Mouse (Mus musculus): ENCODE results near the gene Adh1. TPM values are rescaled to one million over a fixed set of nuclear protein-coding genes. Genes with fewer than 3 reads are reported as not detected.
A peak's percentile ranks its signal among the peaks of the same experiment; 100 is the strongest.

Gene Adh1
- 0.62 and 2.2 TPM in 2 replicates for polyA plus RNA-seq (2014; fragmentation: Nextera tagmentation; extraction: Ambion mirVana)

DNA sequence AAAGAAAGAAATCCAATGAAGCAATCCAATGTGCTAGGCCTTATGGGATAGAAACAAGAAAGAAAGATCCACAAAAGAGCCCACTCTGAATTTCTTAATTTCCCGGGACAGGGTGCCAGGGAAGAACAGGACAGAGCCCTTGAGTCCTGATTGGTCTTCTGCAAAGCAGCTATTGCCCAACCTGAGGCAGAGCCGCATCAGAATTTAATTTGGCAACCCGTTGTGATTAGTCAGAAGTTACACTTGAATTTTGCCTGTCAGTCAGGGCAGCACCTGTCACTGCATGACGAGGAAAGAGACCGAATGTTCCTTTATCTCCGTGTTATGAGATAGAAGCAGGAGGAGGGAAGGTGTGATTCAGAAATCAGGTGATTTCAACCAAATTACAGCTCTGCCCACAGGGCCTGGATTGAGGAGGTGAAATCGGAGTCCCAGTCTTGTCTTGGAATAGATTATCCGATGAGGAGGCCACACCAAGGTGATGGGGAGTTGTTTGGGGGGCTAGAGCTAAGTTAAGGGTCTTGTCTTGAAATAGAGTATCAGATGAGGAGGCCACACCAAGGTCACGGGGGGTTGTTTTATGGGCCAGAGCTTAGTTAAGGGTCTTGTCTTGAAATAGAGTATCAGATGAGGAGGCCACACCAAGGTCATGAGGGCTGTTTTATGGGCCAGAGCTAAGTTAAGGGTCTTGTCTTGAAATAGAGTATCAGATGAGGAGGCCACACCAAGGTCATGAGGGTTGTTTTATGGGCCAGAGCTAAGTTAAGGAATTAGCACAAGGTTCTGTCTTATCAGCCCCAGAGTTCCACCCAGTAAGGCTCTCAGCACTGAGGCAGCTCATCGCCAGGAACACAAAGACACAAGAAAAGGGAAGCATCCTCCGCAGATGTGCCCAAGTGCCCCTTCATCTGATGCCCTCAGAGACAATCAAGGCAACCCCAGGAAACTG is at the start of gene Adh1:
Adh1 (plus strand) TSS at position 271 of the 949 bp plus-strand sequence.
- H3K9ac ChIP-seq (replicated peaks; ENCODE audit: low read depth, low read length), result no peak within 1 kb of the TSS
- no peak within 1 kb of the TSS for H3K27ac ChIP-seq (ENCODE audit: low read depth, low read length)
- H3K4me2 ChIP-seq (ENCODE audit: low read depth, low read length), result no peak within 1 kb of the TSS
- no peaks in the 10 kb centered on the region for H3K4me1 ChIP-seq (ENCODE audit: control insufficient read depth, insufficient read depth, low read length)
- no peak for ATAC-seq (ENCODE audit: low read depth)
- WGBS, result 92% methylated on average over 11 of the region's 11 CpGs
- H3K27me3 ChIP-seq (ENCODE audit: control insufficient read depth, insufficient read depth, low read length), result no peaks in the 10 kb centered on the region
- H3K9me3 ChIP-seq (ENCODE audit: control insufficient read depth, low read length), result no peaks in the 10 kb centered on the region
- no peaks in the 10 kb centered on the region for H3K36me3 ChIP-seq (ENCODE audit: control insufficient read depth, insufficient read depth, low read length)
- no peak within 1 kb of the TSS for H3K4me3 ChIP-seq (ENCODE audit: low read depth, low read length)

- Histone ChIP-seq H3K4me1 (ENCODE audit: control insufficient read depth, insufficient read depth, low read length) (no peaks in the 10 kb centered on the region), H3K9me3 (ENCODE audit: control insufficient read depth, low read length) (no peaks in the 10 kb centered on the region), H3K4me2 (ENCODE audit: low read depth, low read length) (no peak overlapping the region), H3K36me3 (ENCODE audit: control insufficient read depth, insufficient read depth, low read length) (no peaks in the 10 kb centered on the region), H3K9ac (replicated peaks; ENCODE audit: low read depth, low read length) (no peak overlapping the region), H3K27ac (ENCODE audit: low read depth, low read length) (no peak overlapping the region), H3K4me3 (ENCODE audit: low read depth, low read length) (no peak overlapping the region), H3K27me3 (ENCODE audit: control insufficient read depth, insufficient read depth, low read length) (no peaks in the 10 kb centered on the region)
- no peak for ATAC-seq (ENCODE audit: low read depth)
- WGBS, result 93% methylated on average over 4 of the region's 4 CpGs
Measured at GRCm38 (mm10) chr3:138212431-138212951, 48.3 kb upstream of the Adh1 start.

DNA sequence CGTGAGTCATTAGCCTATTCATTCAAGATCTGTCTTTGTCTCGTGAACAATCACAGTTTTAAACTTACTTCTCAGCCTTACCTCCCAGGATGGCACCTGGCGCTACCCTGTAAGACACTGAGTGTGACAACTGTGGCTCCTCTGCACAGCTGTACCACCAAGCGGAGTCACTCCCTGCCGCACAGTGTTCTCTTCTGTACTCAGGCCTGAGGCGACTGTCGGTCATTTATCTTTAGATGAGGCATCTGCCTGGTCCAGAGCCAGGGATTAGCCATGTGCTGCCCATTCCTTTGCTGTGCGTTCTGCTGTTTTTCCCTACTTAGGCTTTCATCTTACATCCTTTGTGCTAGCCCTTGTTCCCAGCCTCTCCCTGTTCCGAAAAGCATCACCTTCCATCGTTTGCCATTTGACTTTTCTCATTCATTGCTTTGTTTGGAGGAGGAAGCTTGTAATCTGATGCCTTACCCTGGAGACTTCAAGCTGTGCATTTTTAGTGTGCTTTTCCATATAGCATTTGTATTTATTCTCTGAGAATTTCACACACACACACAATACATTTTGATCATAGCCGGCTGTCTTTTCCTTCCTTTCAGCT is 45.3 kb upstream of the Adh1 start:
- H3K4me1 ChIP-seq (ENCODE audit: control insufficient read depth, insufficient read depth, low read length), result no peaks in the 10 kb centered on the region
- no peaks in the 10 kb centered on the region for H3K27me3 ChIP-seq (ENCODE audit: control insufficient read depth, insufficient read depth, low read length)
- H3K4me2 ChIP-seq (ENCODE audit: low read depth, low read length), result no peak overlapping the region
- H3K9me3 ChIP-seq (ENCODE audit: control insufficient read depth, low read length), result no peaks in the 10 kb centered on the region
- 21% methylated on average over 11 of the region's 11 CpGs for WGBS
- no peak overlapping the region for H3K9ac ChIP-seq (replicated peaks; ENCODE audit: low read depth, low read length)
- H3K36me3 ChIP-seq (ENCODE audit: control insufficient read depth, insufficient read depth, low read length), result no peaks in the 10 kb centered on the region
- no peak overlapping the region for H3K4me3 ChIP-seq (ENCODE audit: low read depth, low read length)
- ATAC-seq (ENCODE audit: low read depth), result peak; percentile 58; the same call in 1 of the 2 replicates
- H3K27ac ChIP-seq (ENCODE audit: low read depth, low read length), result no peak overlapping the region

- 82% methylated on average over 8 of the region's 8 CpGs for WGBS
- no peaks in the 10 kb centered on the region for H3K36me3 ChIP-seq (ENCODE audit: control insufficient read depth, insufficient read depth, low read length)
Measured at GRCm38 (mm10) chr3:138216091-138216490, 44.7 kb upstream of the Adh1 start.

DNA sequence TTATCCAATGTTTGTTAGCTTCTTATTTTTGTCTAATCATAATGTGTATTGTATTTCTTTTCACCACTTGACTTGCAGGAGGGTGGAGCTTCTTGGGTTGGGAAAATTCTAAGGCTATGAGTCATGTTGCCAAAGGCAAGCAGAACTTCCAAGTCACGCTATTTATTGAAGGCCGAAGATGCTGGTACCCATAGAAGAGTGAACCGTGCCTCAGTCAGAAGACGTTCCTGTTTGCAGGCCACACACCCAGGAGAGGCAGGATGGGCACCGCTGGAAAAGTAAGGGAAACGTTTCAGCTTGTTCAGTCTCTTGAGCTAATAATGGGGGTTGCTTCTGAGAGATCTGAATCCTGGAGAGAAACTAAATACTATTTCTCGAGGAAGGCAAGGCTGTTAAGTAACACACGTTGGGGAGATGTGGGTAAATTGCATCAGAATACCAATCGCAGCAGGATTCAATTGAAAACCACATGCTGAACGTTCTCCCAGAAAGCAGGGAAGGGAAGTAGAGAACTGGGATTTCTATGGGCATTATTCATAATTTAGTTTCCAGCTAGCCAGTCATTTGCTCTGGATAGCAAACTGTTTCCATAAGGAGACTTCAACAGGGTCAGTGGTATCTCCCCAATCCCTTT is 43.0 kb upstream of the Adh1 start, which contains the start of gene Adh7:
Adh7 (plus strand) TSS at position 130 of the 634 bp plus-strand sequence.
- no peak within 1 kb of the TSS for H3K4me3 ChIP-seq (ENCODE audit: low read depth, low read length)
- H3K4me1 ChIP-seq (ENCODE audit: control insufficient read depth, insufficient read depth, low read length), result no peaks in the 10 kb centered on the region
- no peak within 1 kb of the TSS for H3K27ac ChIP-seq (ENCODE audit: low read depth, low read length)
- H3K9ac ChIP-seq (replicated peaks; ENCODE audit: low read depth, low read length), result no peak within 1 kb of the TSS
- ATAC-seq (ENCODE audit: low read depth), result no peak
- no peaks in the 10 kb centered on the region for H3K9me3 ChIP-seq (ENCODE audit: control insufficient read depth, low read length)
- no peaks in the 10 kb centered on the region for H3K36me3 ChIP-seq (ENCODE audit: control insufficient read depth, insufficient read depth, low read length)
- no peak within 1 kb of the TSS for H3K4me2 ChIP-seq (ENCODE audit: low read depth, low read length)
- WGBS, result 83% methylated on average over 10 of the region's 10 CpGs
- H3K27me3 ChIP-seq (ENCODE audit: control insufficient read depth, insufficient read depth, low read length), result no peaks in the 10 kb centered on the region

More at GRCm38 (mm10) chr3:138216091-138216490, 44.7 kb upstream of the Adh1 start:
- H3K9ac ChIP-seq (replicated peaks; ENCODE audit: low read depth, low read length), result no peak overlapping the region
- H3K4me1 ChIP-seq (ENCODE audit: control insufficient read depth, insufficient read depth, low read length), result no peaks in the 10 kb centered on the region
- no peak overlapping the region for H3K4me2 ChIP-seq (ENCODE audit: low read depth, low read length)
- H3K9me3 ChIP-seq (ENCODE audit: control insufficient read depth, low read length), result no peaks in the 10 kb centered on the region
- H3K27ac ChIP-seq (ENCODE audit: low read depth, low read length), result no peak overlapping the region
- H3K4me3 ChIP-seq (ENCODE audit: low read depth, low read length), result no peak overlapping the region
- H3K27me3 ChIP-seq (ENCODE audit: control insufficient read depth, insufficient read depth, low read length), result no peaks in the 10 kb centered on the region
- ATAC-seq (ENCODE audit: low read depth), result no peak

DNA sequence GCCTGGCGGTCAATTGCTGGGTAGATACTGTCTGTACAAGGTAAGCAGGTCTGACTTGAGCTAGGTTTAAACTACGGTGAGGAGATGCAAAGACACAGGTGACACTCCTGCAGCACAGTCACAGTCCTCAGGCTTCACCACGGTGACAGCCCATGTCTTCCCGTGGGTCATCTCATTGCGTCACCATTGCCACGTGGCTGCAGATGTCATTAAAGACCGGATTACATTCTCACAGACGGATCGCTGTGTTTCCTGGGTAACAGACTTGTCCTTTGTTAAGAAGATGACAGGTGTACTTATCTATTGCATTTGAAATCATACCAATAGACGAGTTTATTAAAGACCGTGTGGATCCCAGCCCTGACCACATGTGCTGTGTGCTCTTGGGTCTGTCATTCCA is 39.7 kb upstream of the Adh1 start:
- no peaks in the 10 kb centered on the region for H3K9me3 ChIP-seq (ENCODE audit: control insufficient read depth, low read length)
- no peak overlapping the region for H3K4me2 ChIP-seq (ENCODE audit: low read depth, low read length)
- ATAC-seq (ENCODE audit: low read depth), result no peak
- H3K27me3 ChIP-seq (ENCODE audit: control insufficient read depth, insufficient read depth, low read length), result no peaks in the 10 kb centered on the region
- no peak overlapping the region for H3K27ac ChIP-seq (ENCODE audit: low read depth, low read length)
- H3K4me3 ChIP-seq (ENCODE audit: low read depth, low read length), result no peak overlapping the region
- no peaks in the 10 kb centered on the region for H3K4me1 ChIP-seq (ENCODE audit: control insufficient read depth, insufficient read depth, low read length)
- 76% methylated on average over 11 of the region's 11 CpGs for WGBS
- H3K36me3 ChIP-seq (ENCODE audit: control insufficient read depth, insufficient read depth, low read length), result no peaks in the 10 kb centered on the region
- no peak overlapping the region for H3K9ac ChIP-seq (replicated peaks; ENCODE audit: low read depth, low read length)

GRCm38 (mm10) chr3:138222511-138222910 is 38.3 kb upstream of the Adh1 start:
- H3K9ac ChIP-seq (replicated peaks; ENCODE audit: low read depth, low read length), result no peak overlapping the region
- no peaks in the 10 kb centered on the region for H3K36me3 ChIP-seq (ENCODE audit: control insufficient read depth, insufficient read depth, low read length)
- H3K9me3 ChIP-seq (ENCODE audit: control insufficient read depth, low read length), result no peaks in the 10 kb centered on the region
- H3K4me2 ChIP-seq (ENCODE audit: low read depth, low read length), result no peak overlapping the region
- no peak overlapping the region for H3K4me3 ChIP-seq (ENCODE audit: low read depth, low read length)
- no peak overlapping the region for H3K27ac ChIP-seq (ENCODE audit: low read depth, low read length)
- ATAC-seq (ENCODE audit: low read depth), result no peak
- 69% methylated on average over 4 of the region's 4 CpGs for WGBS
- H3K4me1 ChIP-seq (ENCODE audit: control insufficient read depth, insufficient read depth, low read length), result no peaks in the 10 kb centered on the region
- H3K27me3 ChIP-seq (ENCODE audit: control insufficient read depth, insufficient read depth, low read length), result no peaks in the 10 kb centered on the region

- WGBS, result 50% methylated on average over 5 of the region's 5 CpGs
- peak; percentile 71; the same call in 1 of the 2 replicates for ATAC-seq (ENCODE audit: low read depth)
- no peak overlapping the region for H3K27ac ChIP-seq (ENCODE audit: low read depth, low read length)
Measured at GRCm38 (mm10) chr3:138222952-138223351, 37.8 kb upstream of the Adh1 start.

More at GRCm38 (mm10) chr3:138222952-138223351, 37.8 kb upstream of the Adh1 start:
- Histone ChIP-seq H3K9me3 (ENCODE audit: control insufficient read depth, low read length) (no peaks in the 10 kb centered on the region), H3K4me1 (ENCODE audit: control insufficient read depth, insufficient read depth, low read length) (no peaks in the 10 kb centered on the region), H3K4me3 (ENCODE audit: low read depth, low read length) (no peak overlapping the region), H3K36me3 (ENCODE audit: control insufficient read depth, insufficient read depth, low read length) (no peaks in the 10 kb centered on the region), H3K4me2 (ENCODE audit: low read depth, low read length) (no peak overlapping the region), H3K27me3 (ENCODE audit: control insufficient read depth, insufficient read depth, low read length) (no peaks in the 10 kb centered on the region), H3K9ac (replicated peaks; ENCODE audit: low read depth, low read length) (no peak overlapping the region)
